Mouse (Mus musculus): Measurements from ENCODE around the gene Itgb6. TPM values are rescaled to one million over a fixed set of nuclear protein-coding genes. Genes with fewer than 3 reads are reported as not detected.

Itgb6 gene
- 10.1 and 13.2 TPM in 2 replicates for polyA plus RNA-seq (2015; fragmentation: Nextera tagmentation; extraction: Ambion mirVana)

- no peaks in the 10 kb centered on the region for H3K36me3 ChIP-seq
- no peak within 1 kb of the TSS for H3K9ac ChIP-seq
- ATAC-seq (ENCODE audit: insufficient read depth, low FRiP score, low read depth) = no peak
- H3K4me2 ChIP-seq = no peak within 1 kb of the TSS
- no peak within 1 kb of the TSS for H3K27ac ChIP-seq
- no peaks in the 10 kb centered on the region for H3K27me3 ChIP-seq (replicated peaks)
- WGBS = 69% methylated on average over 14 of the region's 14 CpGs
- no peaks in the 10 kb centered on the region for H3K9me3 ChIP-seq
- H3K4me3 ChIP-seq (replicated peaks) = no peak within 1 kb of the TSS
- H3K4me1 ChIP-seq = no peaks in the 10 kb centered on the region
Observed at GRCm38 (mm10) chr2:60722514-60722913, at the start of gene Itgb6. Itgb6 (minus strand) TSS chr2:60722643.

DNA sequence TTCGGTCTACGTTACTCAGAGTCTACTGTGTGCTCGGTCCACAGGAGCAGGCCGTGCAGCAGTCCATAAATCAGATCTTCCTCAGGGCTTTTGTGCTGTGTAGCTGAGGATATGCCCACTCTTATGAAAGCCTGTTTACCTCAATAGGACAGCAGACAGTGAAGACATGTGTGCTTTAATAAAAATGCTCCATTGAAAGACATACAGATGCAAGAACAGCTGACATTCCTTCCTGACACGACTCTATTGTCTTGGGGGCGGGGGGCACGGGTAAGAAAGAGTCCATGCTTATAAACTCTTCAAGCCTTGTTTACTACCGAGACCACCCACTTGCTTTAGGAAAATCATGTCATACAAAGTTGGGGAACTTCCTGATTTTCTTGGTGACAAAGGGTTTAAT is 44.0 kb upstream of the Itgb6 start:
- Histone ChIP-seq H3K27me3 (replicated peaks) (no peaks in the 10 kb centered on the region), H3K9me3 (no peaks in the 10 kb centered on the region), H3K4me1 (peaks cover 4% of the 10 kb centered on the region; the same call in 1 of the 2 replicates), H3K36me3 (peaks cover 39% of the 10 kb centered on the region), H3K9ac (no peak overlapping the region), H3K4me3 (replicated peaks) (no peak overlapping the region), H3K27ac (0 out of 2 replicates have a peak overlapping the region, but pooled peaks have one; percentile 12), H3K4me2 (no peak overlapping the region)
- no peak for ATAC-seq (ENCODE audit: insufficient read depth, low FRiP score, low read depth)
- 57% methylated on average over 8 of the region's 8 CpGs for whole genome bisulfite sequencing

DNA sequence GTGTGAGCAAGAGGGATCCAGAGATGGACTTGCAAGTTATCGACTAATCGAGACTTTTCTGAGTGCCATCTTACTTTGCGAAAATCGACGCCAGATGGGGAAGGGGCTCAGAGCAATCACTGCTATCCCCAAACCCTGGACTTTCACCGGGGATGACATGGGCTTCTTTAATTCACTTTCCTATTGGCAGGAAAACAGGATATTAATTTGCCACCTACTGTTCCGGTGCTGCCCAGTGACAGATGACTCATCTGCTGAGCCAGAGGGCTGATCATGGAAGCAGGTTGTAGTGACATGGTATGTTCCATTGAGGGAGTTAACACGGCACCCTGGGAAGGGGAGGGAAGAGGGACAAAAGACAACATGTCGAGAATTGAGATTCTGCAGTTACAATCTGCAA is 33.8 kb upstream of the Itgb6 start:
- Histone ChIP-seq H3K9ac (no peak overlapping the region), H3K36me3 (peaks cover 21% of the 10 kb centered on the region; the same call in 1 of the 2 replicates), H3K9me3 (no peaks in the 10 kb centered on the region), H3K4me1 (no peaks in the 10 kb centered on the region), H3K27ac (no peak overlapping the region), H3K4me2 (no peak overlapping the region), H3K27me3 (replicated peaks) (no peaks in the 10 kb centered on the region), H3K4me3 (replicated peaks) (no peak overlapping the region)
- no peak for ATAC-seq (ENCODE audit: insufficient read depth, low FRiP score, low read depth)
- 87% methylated on average over 9 of the region's 9 CpGs for WGBS

DNA sequence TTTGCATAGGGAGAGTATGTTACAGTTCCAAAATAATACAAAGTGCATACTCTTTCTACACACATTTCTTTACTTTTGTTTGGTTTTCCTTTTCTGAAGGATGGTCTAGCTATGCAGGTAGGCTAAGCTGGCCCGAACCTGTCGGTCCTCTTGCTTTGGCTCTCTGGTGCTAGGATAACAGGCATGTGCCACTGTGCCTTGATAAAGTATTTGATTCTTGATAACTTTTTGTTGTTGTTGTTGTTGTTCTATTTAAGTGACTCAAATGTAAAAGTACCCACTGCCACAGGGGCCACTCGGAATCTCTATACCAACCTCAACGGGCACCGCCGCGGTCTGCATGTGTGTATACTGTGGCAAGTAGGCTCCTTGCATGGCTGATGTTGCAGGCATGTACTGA is 32.7 kb upstream of the Itgb6 start:
- Histone ChIP-seq H3K27me3 (replicated peaks) (no peaks in the 10 kb centered on the region), H3K9me3 (no peaks in the 10 kb centered on the region), H3K27ac (no peak overlapping the region), H3K36me3 (peaks cover 18% of the 10 kb centered on the region; the same call in 1 of the 2 replicates), H3K9ac (no peak overlapping the region), H3K4me2 (no peak overlapping the region), H3K4me1 (no peaks in the 10 kb centered on the region), H3K4me3 (replicated peaks) (no peak overlapping the region)
- no peak for ATAC-seq (ENCODE audit: insufficient read depth, low FRiP score, low read depth)
- 93% methylated on average over 7 of the region's 7 CpGs for WGBS

GRCm38 (mm10) chr2:60751274-60751673 is 28.8 kb upstream of the Itgb6 start:
- WGBS = 91% methylated on average over 9 of the region's 9 CpGs
- H3K36me3 ChIP-seq = peaks cover 10% of the 10 kb centered on the region; the same call in 1 of the 2 replicates
- no peak overlapping the region for H3K4me3 ChIP-seq (replicated peaks)

GRCm38 (mm10) chr2:60750591-60750990 is 28.1 kb upstream of the Itgb6 start:
- Histone ChIP-seq H3K4me1 (no peaks in the 10 kb centered on the region), H3K4me3 (replicated peaks) (no peak overlapping the region), H3K4me2 (no peak overlapping the region), H3K27me3 (replicated peaks) (no peaks in the 10 kb centered on the region), H3K27ac (no peak overlapping the region), H3K9me3 (no peaks in the 10 kb centered on the region), H3K36me3 (peaks cover 4% of the 10 kb centered on the region; the same call in 1 of the 2 replicates), H3K9ac (no peak overlapping the region)
- no peak for ATAC-seq (ENCODE audit: insufficient read depth, low FRiP score, low read depth)
- 87% methylated on average over 3 of the region's 3 CpGs for WGBS

More at GRCm38 (mm10) chr2:60751274-60751673, 28.8 kb upstream of the Itgb6 start:
- no peak for ATAC-seq (ENCODE audit: insufficient read depth, low FRiP score, low read depth)
- Histone ChIP-seq H3K4me1 (no peaks in the 10 kb centered on the region), H3K9me3 (no peaks in the 10 kb centered on the region), H3K9ac (no peak overlapping the region), H3K27me3 (replicated peaks) (no peaks in the 10 kb centered on the region), H3K27ac (no peak overlapping the region), H3K4me2 (no peak overlapping the region)

GRCm38 (mm10) chr2:60748585-60748984 is 26.1 kb upstream of the Itgb6 start:
- no peak overlapping the region for H3K4me3 ChIP-seq (replicated peaks)

GRCm38 (mm10) chr2:60747590-60747989 is 25.1 kb upstream of the Itgb6 start:
- Histone ChIP-seq H3K27me3 (replicated peaks) (no peaks in the 10 kb centered on the region), H3K4me1 (no peaks in the 10 kb centered on the region), H3K4me3 (replicated peaks) (no peak overlapping the region), H3K27ac (no peak overlapping the region), H3K9me3 (no peaks in the 10 kb centered on the region), H3K36me3 (no peaks in the 10 kb centered on the region; the same call in 1 of the 2 replicates), H3K9ac (no peak overlapping the region), H3K4me2 (no peak overlapping the region)
- 54% methylated on average over 3 of the region's 3 CpGs for WGBS
- no peak for ATAC-seq (ENCODE audit: insufficient read depth, low FRiP score, low read depth)

More at GRCm38 (mm10) chr2:60748585-60748984, 26.1 kb upstream of the Itgb6 start:
- no peak overlapping the region for H3K9ac ChIP-seq
- no peaks in the 10 kb centered on the region for H3K27me3 ChIP-seq (replicated peaks)
- H3K27ac ChIP-seq = no peak overlapping the region
- H3K4me2 ChIP-seq = no peak overlapping the region
- no peaks in the 10 kb centered on the region for H3K4me1 ChIP-seq
- WGBS = 89% methylated on average over 1 of the region's 1 CpGs
- no peaks in the 10 kb centered on the region; the same call in 1 of the 2 replicates for H3K36me3 ChIP-seq
- no peak for ATAC-seq (ENCODE audit: insufficient read depth, low FRiP score, low read depth)
- H3K9me3 ChIP-seq = no peaks in the 10 kb centered on the region

GRCm38 (mm10) chr2:60744674-60745073 is 22.2 kb upstream of the Itgb6 start:
- no peak for ATAC-seq (ENCODE audit: insufficient read depth, low FRiP score, low read depth)
- Histone ChIP-seq H3K9ac (no peak overlapping the region), H3K4me2 (no peak overlapping the region), H3K4me3 (replicated peaks) (no peak overlapping the region), H3K9me3 (no peaks in the 10 kb centered on the region), H3K27me3 (replicated peaks) (no peaks in the 10 kb centered on the region), H3K36me3 (no peaks in the 10 kb centered on the region; the same call in 1 of the 2 replicates), H3K4me1 (no peaks in the 10 kb centered on the region), H3K27ac (no peak overlapping the region)
- WGBS = 73% methylated on average over 3 of the region's 3 CpGs

DNA sequence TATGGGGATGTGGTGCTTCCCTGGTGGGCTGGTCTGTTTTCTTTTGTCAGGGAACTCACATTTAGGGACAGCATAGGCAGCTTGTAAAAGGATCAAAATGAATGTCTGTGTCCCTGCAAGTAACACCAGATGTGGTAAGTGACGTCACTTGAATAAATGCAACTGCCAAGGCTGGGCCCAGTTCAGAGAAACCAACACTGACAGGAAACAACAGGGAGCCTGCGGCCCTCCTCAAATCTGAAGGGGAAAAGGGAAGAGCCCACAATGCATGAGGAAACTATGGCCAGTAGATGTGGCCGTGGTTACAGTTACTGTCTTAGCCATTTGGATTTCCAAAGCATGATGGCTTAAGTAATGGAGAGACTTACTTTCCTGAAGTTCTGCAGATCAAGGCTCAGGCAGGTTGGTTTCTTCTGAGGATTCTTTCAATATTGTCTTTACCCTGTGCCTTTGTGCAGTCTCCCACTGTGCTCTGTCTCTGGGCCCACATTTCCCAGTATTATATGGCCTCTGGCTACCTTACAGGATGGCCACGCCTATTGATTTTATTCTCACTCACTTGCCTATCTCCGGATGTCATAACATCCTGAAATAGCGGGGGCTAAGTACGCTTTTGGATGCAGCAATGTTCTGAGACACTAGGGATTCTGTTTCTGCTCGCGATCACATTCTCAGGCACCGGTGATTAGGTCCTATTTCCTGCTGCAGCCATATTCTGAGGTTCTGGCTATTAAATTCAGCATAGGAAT is 17.1 kb upstream of the Itgb6 start:
- Histone ChIP-seq H3K4me1 (no peaks in the 10 kb centered on the region), H3K4me3 (replicated peaks) (no peak overlapping the region), H3K9ac (no peak overlapping the region), H3K27ac (no peak overlapping the region), H3K36me3 (no peaks in the 10 kb centered on the region), H3K4me2 (no peak overlapping the region), H3K27me3 (replicated peaks) (no peaks in the 10 kb centered on the region), H3K9me3 (no peaks in the 10 kb centered on the region)
- 70% methylated on average over 10 of the region's 10 CpGs for WGBS
- no peak for ATAC-seq (ENCODE audit: insufficient read depth, low FRiP score, low read depth)

DNA sequence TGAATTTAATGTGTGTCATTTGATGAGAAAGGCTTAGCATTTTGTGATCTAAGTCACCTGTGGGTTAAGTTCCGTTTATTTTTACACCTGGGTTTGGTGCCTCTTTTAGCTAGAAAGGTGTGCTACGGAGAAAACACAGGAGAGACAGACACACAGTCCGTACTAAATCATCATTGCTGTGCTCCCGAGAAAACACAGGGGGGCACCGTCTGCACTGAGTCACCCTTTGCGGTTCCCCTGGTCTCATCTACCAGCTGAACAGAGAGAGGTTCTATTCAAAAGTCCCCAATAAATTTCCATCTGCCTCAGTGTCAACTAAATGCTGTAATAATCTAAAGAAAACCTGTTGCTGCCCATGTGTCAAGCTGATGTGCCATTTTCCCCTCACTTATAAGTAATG is 8.5 kb upstream of the Itgb6 start:
- ATAC-seq (ENCODE audit: insufficient read depth, low FRiP score, low read depth) = no peak
- Histone ChIP-seq H3K27ac (no peak overlapping the region), H3K27me3 (replicated peaks) (no peaks in the 10 kb centered on the region), H3K36me3 (no peaks in the 10 kb centered on the region), H3K4me2 (no peak overlapping the region), H3K9ac (no peak overlapping the region), H3K9me3 (no peaks in the 10 kb centered on the region), H3K4me1 (peaks cover 6% of the 10 kb centered on the region), H3K4me3 (replicated peaks) (no peak overlapping the region)
- 48% methylated on average over 6 of the region's 6 CpGs for WGBS

GRCm38 (mm10) chr2:60730024-60730423 is 7.6 kb upstream of the Itgb6 start:
- Histone ChIP-seq H3K4me2 (peak overlapping the region; percentile 1; the same call in 1 of the 2 replicates), H3K4me1 (peaks cover 6% of the 10 kb centered on the region), H3K9me3 (no peaks in the 10 kb centered on the region), H3K27me3 (replicated peaks) (no peaks in the 10 kb centered on the region), H3K36me3 (no peaks in the 10 kb centered on the region), H3K9ac (no peak overlapping the region), H3K4me3 (replicated peaks) (no peak overlapping the region), H3K27ac (peak overlapping the region; percentile 44; the same call in 1 of the 2 replicates)
- no peak for ATAC-seq (ENCODE audit: insufficient read depth, low FRiP score, low read depth)
- WGBS = 20% methylated on average over 3 of the region's 3 CpGs
